Mouse (Mus musculus) urinary bladder, adult 18-20 months (tissue): Measurements from ENCODE around the gene Efcab2.
A peak's percentile ranks its signal among the peaks of the same experiment; 100 is the strongest.

Experiments used
- DNase-seq, 2 experiments: peaks; one replicate each; pipeline ENCODE4 v3.0.0; 2022; ENCODE audit warnings: low spot score in 2 of 2, mixed read lengths in 2 of 2

The Efcab2 gene

DNA sequence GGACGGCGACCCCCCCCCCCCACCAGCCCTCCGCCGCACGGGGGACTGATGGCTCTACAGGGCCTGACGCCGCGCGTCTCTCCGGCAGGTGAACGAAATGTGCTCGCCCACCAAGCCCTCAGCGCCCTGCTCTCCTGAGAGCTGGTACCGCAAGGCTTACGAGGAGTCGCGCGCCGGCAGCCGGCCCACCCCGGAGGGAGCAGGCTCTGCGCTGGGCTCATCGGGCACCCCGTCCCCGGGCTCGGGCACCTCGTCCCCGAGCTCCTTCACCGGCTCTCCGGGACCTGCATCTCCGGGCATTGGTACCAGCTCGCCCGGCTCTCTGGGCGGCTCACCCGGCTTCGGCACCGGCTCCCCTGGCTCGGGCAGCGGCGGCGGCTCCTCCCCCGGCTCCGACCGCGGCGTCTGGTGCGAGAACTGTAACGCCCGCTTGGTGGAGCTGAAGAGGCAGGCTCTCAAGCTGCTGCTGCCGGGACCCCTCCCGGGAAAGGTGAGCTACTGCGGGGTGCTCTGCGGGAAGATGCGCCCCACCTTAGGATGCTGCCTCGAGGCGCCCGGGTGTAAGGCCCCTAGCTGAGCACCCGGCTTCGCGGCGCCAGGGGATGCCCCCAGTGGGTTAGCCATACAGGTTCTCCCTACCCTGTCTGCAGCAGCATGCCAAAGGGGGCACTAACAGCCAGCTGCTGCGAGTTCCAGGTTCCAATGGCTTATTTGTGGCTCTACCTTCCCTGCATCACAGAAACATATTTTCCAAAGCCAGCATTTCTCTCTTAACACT lies 124.6 kb downstream of the Efcab2 start:
- DNase-seq: peak; percentile 75 to 92
